Mouse (Mus musculus) liver, postnatal 0 days (tissue): ENCODE measurements around the gene Rbm4.
A peak's percentile ranks its signal among the peaks of the same experiment; 100 is the strongest.

ENCODE experiments used
- CTCF ChIP-seq: sonication (generic); IDR thresholded peaks from 2 replicates; pipeline ENCODE4 v1.5.1; 2016; ENCODE audit warnings: antibody characterized with exemption, low read depth
- EP300 ChIP-seq: IDR thresholded peaks from 2 replicates; pipeline ENCODE4 v1.6.1; 2016; ENCODE audit warnings: antibody characterized with exemption, low read depth, mild to moderate bottlenecking

- TF ChIP-seq CTCF = peak; percentile 57
- no peak for TF ChIP-seq EP300
Observed at GRCm38 (mm10) chr19:4762876-4763275, 30.8 kb downstream of the Rbm4 start.
